Mouse (Mus musculus): ENCODE data around the gene Sptssa. TPM values are rescaled to one million over a fixed set of nuclear protein-coding genes. Genes with fewer than 3 reads are reported as not detected.

The Sptssa gene
- total RNA-seq, 1 experiment from 2014 or later: 75.3 TPM

Small RNA genes lying within 50 kb of the gene (microRNA-seq; reads per million reads assigned to microRNA genes)
- gene Mir1892: 0 reads per million in 2 experiments

Other genes starting within 250 kb of the Sptssa start
- gene Eapp, start 39.3 kb upstream of the Sptssa start, total RNA-seq (2021): 35.0 and 37.9 TPM in 2 replicates
- gene Snx6, start 139.1 kb upstream of the Sptssa start, total RNA-seq (2021): 54.1 and 58.4 TPM in 2 replicates
- gene Cfl2, start 206.3 kb upstream of the Sptssa start, total RNA-seq (2021): 129 and 134 TPM in 2 replicates